Mouse (Mus musculus): ENCODE data around the gene Cul3. TPM values are rescaled to one million over a fixed set of nuclear protein-coding genes. Genes with fewer than 3 reads are reported as not detected.

The Cul3 gene
- total RNA-seq, 2 experiments from 2014 or later: 116 to 123 TPM

DNA sequence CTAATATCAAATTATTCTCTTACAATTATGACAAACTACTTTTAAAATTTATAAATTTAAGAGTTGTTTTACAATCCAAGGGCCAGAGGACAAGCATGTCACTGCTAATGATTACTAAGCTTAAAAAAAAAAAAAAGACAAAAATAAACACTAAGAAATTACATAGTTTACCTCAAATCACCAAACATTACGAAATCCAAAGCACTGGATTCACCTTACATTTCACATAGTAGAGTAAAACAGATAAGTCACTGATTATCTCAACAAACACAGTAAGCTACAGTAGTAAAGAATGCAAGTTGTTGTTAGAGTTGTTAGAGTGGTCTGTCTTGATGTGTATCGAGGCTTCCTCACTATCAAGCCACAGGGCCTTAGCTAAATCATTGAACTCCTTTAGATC lies 14.5 kb downstream of the Cul3 start:
- DNase-seq: no peak
- intact Hi-C loops (cut with DNase I): no loop called here

- DNase-seq: peak in 1 of 2 experiments; percentile 14
- intact Hi-C loops (cut with DNase I): no loop called here
Observed at GRCm38 (mm10) chr1:80324370-80324769, 15.9 kb downstream of the Cul3 start.

DNA sequence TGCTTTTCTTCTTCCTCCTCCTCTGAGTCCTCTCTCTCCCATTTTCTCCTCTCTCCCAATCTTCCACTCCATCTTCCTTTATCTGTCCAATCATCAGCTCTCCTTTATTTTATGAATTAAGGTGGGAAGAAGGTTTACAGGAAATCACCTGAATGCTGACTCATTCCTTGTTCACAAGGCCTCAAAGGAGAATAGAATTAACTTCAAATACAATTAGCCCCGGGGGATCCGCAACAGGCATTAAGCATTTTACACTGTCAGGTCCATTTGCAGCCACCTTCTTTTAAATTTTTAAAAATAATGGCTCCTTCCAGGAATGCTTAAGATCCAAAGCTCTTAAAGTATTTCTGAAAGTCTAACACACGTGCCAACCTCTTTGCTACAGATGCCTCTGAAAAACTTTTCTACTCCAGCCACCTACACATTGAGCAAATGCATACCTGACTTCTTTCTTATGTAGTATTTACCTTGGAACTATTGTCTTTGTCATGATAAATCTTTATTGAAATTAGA lies 24.7 kb downstream of the Cul3 start:
- intact Hi-C loops (cut with DNase I): no loop called here
- no peak for DNase-seq

- no peak for DNase-seq
- intact Hi-C loops (cut with DNase I): no loop called here
Observed at GRCm38 (mm10) chr1:80293307-80293706, 47.0 kb downstream of the Cul3 start.

DNA sequence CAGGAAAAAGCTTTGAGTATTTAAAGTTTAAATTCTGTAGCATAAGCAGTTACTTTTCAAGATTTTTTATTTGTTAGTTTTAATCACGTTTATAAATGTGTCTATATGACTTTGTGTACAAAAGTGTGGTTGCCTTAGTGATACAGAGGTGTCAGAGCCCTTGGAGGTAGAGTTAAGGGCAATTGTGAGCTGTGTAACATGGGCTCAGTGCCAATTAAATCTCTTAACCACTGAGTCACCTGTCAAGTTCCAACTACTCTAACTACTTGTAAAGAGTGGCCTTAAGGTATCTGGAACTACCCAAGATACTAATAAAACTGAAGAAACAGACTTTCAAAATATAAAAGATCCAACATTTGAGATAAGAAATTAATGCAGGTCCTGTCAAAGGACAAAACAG lies 61.5 kb downstream of the Cul3 start:
- no peak for DNase-seq
- intact Hi-C loops (cut with DNase I): loop anchor here (10.0 kb wide), 1 partner anchor 126 kb away; no protein-coding TSS in a partner anchor

GRCm38 (mm10) chr1:80260443-80260842 lies 79.8 kb downstream of the Cul3 start:
- intact Hi-C loops (cut with DNase I): no loop called here
- no peak for DNase-seq

- intact Hi-C loops (cut with DNase I): no loop called here
- DNase-seq: no peak
Observed at GRCm38 (mm10) chr1:80258632-80259031, 81.6 kb downstream of the Cul3 start.

GRCm38 (mm10) chr1:80253309-80253708 lies 87.0 kb downstream of the Cul3 start:
- no peak for DNase-seq
- intact Hi-C loops (cut with DNase I): no loop called here

- intact Hi-C loops (cut with DNase I): no loop called here
- DNase-seq: no peak
Observed at GRCm38 (mm10) chr1:80250247-80250646, 90.0 kb downstream of the Cul3 start.

- intact Hi-C loops (cut with DNase I): no loop called here
Observed at GRCm38 (mm10) chr1:80247131-80247530, 93.1 kb downstream of the Cul3 start.

GRCm38 (mm10) chr1:80244123-80244522 lies 96.2 kb downstream of the Cul3 start:
- DNase-seq: peak in 1 of 2 experiments; percentile 6

More at GRCm38 (mm10) chr1:80247131-80247530, 93.1 kb downstream of the Cul3 start:
- no peak for DNase-seq

DNA sequence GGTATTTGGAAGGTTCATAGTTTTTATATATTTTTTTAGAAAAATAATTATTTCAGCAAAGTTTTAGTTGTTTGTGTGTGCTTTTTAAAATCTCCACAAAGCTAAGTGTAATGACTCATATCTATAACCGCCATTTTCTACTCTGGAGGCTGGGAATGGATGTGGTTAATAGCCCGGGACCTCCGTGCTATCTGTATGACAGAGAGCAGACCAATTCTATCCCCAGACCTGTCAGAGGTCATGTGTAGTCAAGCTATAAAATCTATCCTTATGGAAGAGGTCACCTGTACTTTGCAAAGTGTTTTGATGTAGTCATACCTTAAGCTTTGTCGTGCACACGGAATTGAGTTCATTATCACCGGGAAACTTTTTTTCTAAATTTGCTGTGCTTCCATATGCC lies 98.7 kb downstream of the Cul3 start:
- DNase-seq: no peak
- intact Hi-C loops (cut with DNase I): loop anchor here (5.0 kb wide), 1 partner anchor 34 kb away; no protein-coding TSS in a partner anchor

More at GRCm38 (mm10) chr1:80244123-80244522, 96.2 kb downstream of the Cul3 start:
- intact Hi-C loops (cut with DNase I): loop anchor here (5.0 kb wide), 1 partner anchor 37 kb away; no protein-coding TSS in a partner anchor

GRCm38 (mm10) chr1:80240017-80240660 lies 100.1 kb downstream of the Cul3 start:
- DNase-seq: no peak
- intact Hi-C loops (cut with DNase I): loop anchor here (5.0 kb wide), 1 partner anchor 33 kb away; no protein-coding TSS in a partner anchor

- no peak for DNase-seq
- intact Hi-C loops (cut with DNase I): loop anchor here (5.0 kb wide), 1 partner anchor 42 kb away; no protein-coding TSS in a partner anchor
Observed at GRCm38 (mm10) chr1:80239481-80239880, 100.8 kb downstream of the Cul3 start.

DNA sequence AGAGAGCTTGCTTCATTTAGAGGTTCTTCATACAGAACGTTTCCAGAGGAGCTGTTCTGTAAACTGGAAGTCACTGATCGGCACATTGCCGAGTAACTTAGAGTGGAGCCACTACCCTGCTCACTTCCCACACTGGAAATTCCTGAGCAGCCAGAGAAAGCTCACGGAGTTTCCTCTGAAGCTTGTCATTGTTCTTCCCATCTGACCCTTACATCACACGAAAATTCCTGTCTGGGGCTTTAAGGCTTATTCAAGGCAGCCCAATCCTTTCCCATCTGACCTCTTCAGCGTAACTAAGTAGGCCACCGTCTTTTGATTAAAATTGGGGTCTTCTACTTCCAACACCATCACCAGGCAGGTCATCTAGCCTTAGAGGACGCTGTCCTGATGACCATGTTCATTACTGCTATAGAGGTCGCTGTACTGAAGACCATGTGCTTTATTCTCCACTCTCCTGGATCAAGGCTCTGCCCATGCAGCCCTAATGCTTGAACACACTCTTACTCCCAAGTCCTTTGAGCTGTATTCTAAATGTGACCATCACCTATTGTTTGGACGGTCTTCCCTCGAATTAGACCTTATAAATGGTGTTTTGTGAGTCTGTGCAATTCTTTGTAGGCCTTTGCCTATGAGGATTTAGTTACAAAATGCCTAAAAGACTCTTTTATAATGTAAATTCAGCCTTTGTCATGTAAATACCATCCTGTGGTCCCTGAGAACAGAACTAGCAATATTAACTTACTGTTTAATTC lies 103.2 kb downstream of the Cul3 start:
- no peak for DNase-seq
- intact Hi-C loops (cut with DNase I): loop anchor here (5.0 kb wide), 1 partner anchor 40 kb away; no protein-coding TSS in a partner anchor

DNA sequence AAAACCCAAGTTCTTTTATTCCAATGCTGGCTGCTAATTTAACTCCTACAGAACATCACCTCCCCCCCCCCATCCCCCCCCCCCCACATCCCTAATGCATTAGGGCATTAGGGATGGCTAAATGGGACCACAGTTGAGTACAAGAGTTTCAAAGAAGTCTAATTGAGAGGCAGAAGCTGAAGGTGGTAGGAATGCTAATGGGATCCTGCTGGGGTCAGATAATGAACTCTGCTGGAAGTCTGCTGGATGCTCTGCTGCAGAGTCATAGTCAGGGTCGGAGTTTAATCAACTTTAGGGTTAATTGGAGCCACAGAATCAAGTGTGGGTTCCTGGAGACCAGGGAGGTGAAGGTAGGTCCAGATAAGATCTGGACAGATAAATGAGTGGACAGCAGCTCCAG lies 104.2 kb downstream of the Cul3 start:
- no peak for DNase-seq
- intact Hi-C loops (cut with DNase I): loop anchor here (5.0 kb wide), 1 partner anchor 39 kb away; no protein-coding TSS in a partner anchor

GRCm38 (mm10) chr1:80230612-80231011 lies 109.7 kb downstream of the Cul3 start:
- no peak for DNase-seq
- intact Hi-C loops (cut with DNase I): no loop called here

GRCm38 (mm10) chr1:80224839-80225412 lies 115.4 kb downstream of the Cul3 start:
- DNase-seq: no peak
- intact Hi-C loops (cut with DNase I): no loop called here

GRCm38 (mm10) chr1:80221151-80221550 lies 119.1 kb downstream of the Cul3 start:
- DNase-seq: no peak
- intact Hi-C loops (cut with DNase I): no loop called here

DNA sequence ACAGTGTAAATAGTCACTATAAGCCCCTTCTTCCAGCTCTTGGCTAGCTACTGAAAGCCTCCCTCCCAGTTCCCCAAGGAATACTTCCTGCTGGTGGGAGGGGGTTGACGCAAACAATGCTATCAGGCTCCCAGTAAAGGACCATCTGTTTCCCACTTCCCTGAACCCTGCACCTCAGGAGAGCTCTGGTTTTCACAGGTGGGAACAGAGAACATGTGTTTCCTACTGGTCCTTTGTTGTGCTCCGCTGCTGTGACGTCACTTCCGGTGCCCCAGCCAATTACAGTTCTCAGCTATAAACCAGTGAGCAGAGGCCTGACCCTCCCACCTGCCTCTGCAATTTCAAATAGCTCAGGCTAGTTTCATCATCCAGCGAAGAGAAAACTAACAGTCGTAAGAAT lies 122.0 kb downstream of the Cul3 start, which contains the start of gene Fam124b:
Fam124b (minus strand) TSS at position 206 of the 400 bp plus-strand sequence.
- DNase-seq: peak; percentile 74 to 75
- intact Hi-C loops (cut with DNase I): no loop called here
